Mouse (Mus musculus) kidney, postnatal 0 days (tissue): ENCODE results near the gene Il5. TPM values are rescaled to one million over a fixed set of nuclear protein-coding genes. Genes with fewer than 3 reads are reported as not detected.

ENCODE experiments used
- ATAC-seq: fragments of 200-750 bp; cut with Nextera tagmentation; replicated peaks from 2 replicates; pipeline ENCODE4 v1.8.0; 2017; ENCODE audit warnings: low read depth, moderate number of reproducible peaks, moderate TSS enrichment, moderate library complexity; ENCODE audit not compliant: low FRiP score
- DNase-seq: peaks from one replicate; pipeline ENCODE4 v3.0.0-alpha.2; 2016; ENCODE audit warnings: low spot score
- H3K27ac ChIP-seq: fragments of 300-500 bp; sonication (generic); 2 replicates; pipeline ENCODE4 v1.5.1; 2014; ENCODE audit warnings: mild to moderate bottlenecking
- H3K27me3 ChIP-seq: fragments of 300-500 bp; sonication (generic); 2 replicates; pipeline ENCODE4 v1.6.1; 2014; ENCODE audit warnings: low read length, mixed read lengths; ENCODE audit not compliant: insufficient read depth
- H3K36me3 ChIP-seq: fragments of 300-500 bp; sonication (generic); 2 replicates; pipeline ENCODE4 v1.6.1; 2014; ENCODE audit warnings: low read length, mixed read lengths; ENCODE audit not compliant: insufficient read depth
- H3K4me1 ChIP-seq: fragments of 300-500 bp; sonication (generic); replicated peaks from 2 replicates; pipeline ENCODE4 v1.6.1; 2014; ENCODE audit warnings: antibody characterized with exemption, low read length, mixed read lengths; ENCODE audit not compliant: insufficient read depth
- H3K4me2 ChIP-seq: fragments of 300-500 bp; sonication (generic); 2 replicates; pipeline ENCODE4 v1.6.1; 2014; ENCODE audit warnings: mild to moderate bottlenecking, low read length, moderate library complexity, mixed read lengths
- H3K4me3 ChIP-seq: fragments of 300-500 bp; sonication (generic); replicated peaks from 2 replicates; pipeline ENCODE4 v1.5.1; 2014; ENCODE audit warnings: low read depth, low read length
- H3K9ac ChIP-seq: fragments of 300-500 bp; sonication (generic); 2 replicates; pipeline ENCODE4 v1.6.1; 2014; ENCODE audit warnings: low read depth, low read length
- H3K9me3 ChIP-seq: fragments of 300-500 bp; sonication (generic); replicated peaks from 2 replicates; pipeline ENCODE4 v1.6.1; 2016; ENCODE audit warnings: low read length, inconsistent platforms, mixed read lengths
- CTCF ChIP-seq: IDR thresholded peaks from 2 replicates; pipeline ENCODE4 v1.5.1; 2016; ENCODE audit warnings: antibody characterized with exemption, low read depth, mild to moderate bottlenecking, moderate library complexity
- WGBS: fragments of 180-500 bp; shearing (Covaris S2); extraction: QIAGEN DNeasy Blood & Tissue Kit; methylation state at CpG from one replicate; pipeline ENCODE4 v1.1.7; 2014; 5-methylcytosine and 5-hydroxymethylcytosine counted together
- polyA plus RNA-seq: library from polyadenylated mRNA; unstranded; fragments of >200 nt; fragmentation: Nextera tagmentation; extraction: Ambion mirVana; gene quantifications from 2 replicates; pipeline ENCODE4 v1.2.1, GENCODE M21; 2015

Il5 gene
- polyA plus RNA-seq, 1 experiment from 2014 or later = not detected

DNA sequence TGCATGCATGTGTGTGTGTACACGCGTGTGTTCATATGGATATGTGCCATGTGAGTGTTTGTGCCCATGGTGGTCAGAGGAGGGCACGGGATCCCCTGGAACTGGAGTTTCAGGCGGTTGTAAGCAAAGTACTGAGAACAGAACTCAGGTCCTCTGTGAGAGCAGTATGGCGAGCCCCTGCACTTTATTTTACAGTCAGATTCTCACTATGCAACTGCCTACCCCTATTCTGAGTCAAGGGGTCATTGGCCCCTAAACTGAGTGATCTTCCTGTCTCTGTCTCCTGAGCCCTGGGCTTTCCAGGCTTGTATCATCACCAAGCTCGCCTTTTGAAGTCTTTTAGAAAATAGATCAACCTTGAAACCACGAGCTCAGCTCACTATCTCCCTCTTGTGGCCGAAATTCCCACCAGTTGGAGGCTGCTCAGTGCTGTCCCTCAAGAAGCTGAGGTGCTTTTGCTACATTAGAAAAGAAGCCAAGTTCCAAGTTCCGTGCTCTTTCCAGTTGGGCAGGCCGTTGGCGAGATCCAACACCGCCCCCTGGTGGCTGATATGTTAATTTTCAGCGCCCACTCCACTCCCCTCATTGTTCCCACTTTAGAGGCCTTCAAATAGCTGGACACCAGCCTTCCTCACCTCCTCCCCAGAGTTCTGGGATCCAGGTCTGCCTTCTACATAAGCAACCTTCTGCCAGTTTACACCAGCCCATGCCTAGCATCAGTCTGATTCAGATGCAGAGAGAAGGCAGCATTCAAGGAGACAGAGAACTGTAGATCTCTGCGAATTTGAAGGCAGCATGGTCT lies 16.4 kb downstream of the Il5 start:
- no peak overlapping the region for H3K4me3 ChIP-seq
- DNase-seq = peak; percentile 95
- 46% methylated on average over 14 of the region's 14 CpGs for WGBS
- no peak overlapping the region for H3K9ac ChIP-seq
- no peaks in the 10 kb centered on the region for H3K4me1 ChIP-seq
- peak overlapping the region; percentile 33; the same call in 1 of the 2 replicates for H3K27ac ChIP-seq
- ATAC-seq = peak; percentile 79
- no peaks in the 10 kb centered on the region for H3K9me3 ChIP-seq
- no peaks in the 10 kb centered on the region for H3K27me3 ChIP-seq
- no peak overlapping the region for H3K4me2 ChIP-seq
- no peaks in the 10 kb centered on the region for H3K36me3 ChIP-seq
- peak; percentile 91 for TF ChIP-seq CTCF

DNA sequence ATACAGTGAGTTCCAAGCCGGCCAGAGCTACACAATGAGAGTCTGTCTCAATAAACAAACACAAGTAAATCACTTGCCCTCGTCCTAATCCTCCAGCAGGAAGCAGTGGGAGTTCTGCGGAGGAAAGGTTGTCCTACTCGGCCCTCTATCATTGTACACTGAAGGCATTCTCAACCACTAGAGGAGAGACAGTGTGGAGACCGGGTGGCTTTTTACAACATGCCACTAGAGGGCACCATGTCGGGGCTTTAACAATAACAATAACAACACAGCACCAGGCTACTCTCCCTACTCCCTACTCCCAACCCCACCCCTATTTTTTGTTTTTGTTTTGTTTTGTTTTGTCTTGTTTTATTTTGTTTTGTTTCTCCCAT lies 17.0 kb downstream of the Il5 start:
- Histone ChIP-seq H3K9me3 (no peaks in the 10 kb centered on the region), H3K36me3 (no peaks in the 10 kb centered on the region), H3K27ac (peak overlapping the region; percentile 33; the same call in 1 of the 2 replicates), H3K4me3 (no peak overlapping the region), H3K4me1 (no peaks in the 10 kb centered on the region), H3K4me2 (no peak overlapping the region), H3K9ac (no peak overlapping the region), H3K27me3 (no peaks in the 10 kb centered on the region)
- DNase-seq (peak; percentile 85), ATAC-seq (peak; percentile 63; the same call in 1 of the 2 replicates)
- 33% methylated on average over 6 of the region's 6 CpGs for WGBS
- TF ChIP-seq CTCF = peak; percentile 70

DNA sequence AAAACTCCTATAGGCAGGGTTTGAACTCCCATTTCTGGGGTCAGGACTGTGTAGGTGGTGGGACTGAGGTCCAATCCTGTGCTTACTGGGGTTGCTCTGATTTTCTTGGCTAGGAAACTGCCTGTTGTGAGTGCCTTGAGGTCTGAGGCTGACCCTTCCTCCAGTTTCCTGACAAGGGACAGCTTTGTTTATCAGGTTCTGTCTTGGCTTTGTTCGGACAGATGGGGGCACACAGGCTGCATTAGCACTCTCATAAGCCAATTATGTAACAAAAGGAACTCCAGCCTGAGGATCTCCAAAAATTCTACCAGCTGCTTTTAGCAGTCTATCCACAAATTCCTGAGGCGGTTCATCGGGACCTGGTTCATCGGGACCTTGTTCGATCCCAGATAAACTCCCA lies 21.8 kb downstream of the Il5 start:
- peak; percentile 49 for TF ChIP-seq CTCF
- H3K36me3 ChIP-seq = no peaks in the 10 kb centered on the region
- H3K27ac ChIP-seq = no peak overlapping the region
- H3K27me3 ChIP-seq = no peaks in the 10 kb centered on the region
- WGBS = 45% methylated on average over 5 of the region's 5 CpGs
- no peak overlapping the region for H3K4me2 ChIP-seq
- no peak overlapping the region for H3K9ac ChIP-seq
- no peaks in the 10 kb centered on the region for H3K9me3 ChIP-seq
- DNase-seq (peak; percentile 52), ATAC-seq (no peak)
- H3K4me3 ChIP-seq = no peak overlapping the region
- H3K4me1 ChIP-seq = no peaks in the 10 kb centered on the region

DNA sequence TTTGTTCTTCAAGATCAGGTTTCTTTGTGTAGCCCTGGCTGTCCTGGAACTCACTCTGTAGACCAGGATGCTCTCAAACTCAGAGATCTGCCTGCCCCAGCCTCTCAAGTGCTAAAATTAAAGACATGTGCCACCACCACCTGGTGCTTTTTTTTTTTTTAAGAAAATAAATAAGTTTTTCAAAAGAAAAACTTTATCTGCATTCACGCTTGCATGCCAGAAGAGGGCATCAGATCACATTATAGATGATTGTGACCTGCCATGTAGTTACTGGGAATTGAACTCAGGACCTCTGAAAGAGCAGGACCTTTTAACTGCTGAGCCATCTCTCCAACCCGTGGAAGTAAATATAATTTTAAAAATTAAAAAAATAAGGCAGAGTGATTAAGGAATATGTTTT lies 24.7 kb downstream of the Il5 start:
- Histone ChIP-seq H3K9me3 (no peaks in the 10 kb centered on the region), H3K27me3 (no peaks in the 10 kb centered on the region), H3K4me3 (no peak overlapping the region), H3K36me3 (no peaks in the 10 kb centered on the region), H3K27ac (no peak overlapping the region), H3K9ac (no peak overlapping the region), H3K4me2 (no peak overlapping the region), H3K4me1 (no peaks in the 10 kb centered on the region)
- DNase-seq (no peak), ATAC-seq (no peak)
- WGBS = 90% methylated on average over 2 of the region's 2 CpGs
- peak; percentile 38; the same call in 1 of the 2 replicates for TF ChIP-seq CTCF

DNA sequence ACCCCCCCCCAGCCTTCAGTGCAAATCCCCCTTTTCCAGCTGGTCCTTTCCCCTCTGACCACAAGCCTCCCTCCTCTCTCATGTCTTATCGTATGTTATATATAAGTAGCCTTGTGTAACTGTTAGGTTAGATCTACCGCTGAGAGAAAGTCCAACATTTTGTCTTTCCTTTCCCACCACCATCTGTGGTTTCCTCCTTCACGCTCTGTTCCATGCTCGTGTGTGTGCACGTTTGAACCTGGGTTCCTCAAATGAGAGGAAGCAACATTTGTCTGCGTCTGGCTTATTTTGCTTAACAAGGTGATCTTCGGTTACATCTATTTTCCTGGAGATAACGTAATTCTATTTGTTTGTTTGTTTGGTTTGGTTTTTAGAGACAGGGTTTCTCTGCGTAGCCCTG lies 27.4 kb downstream of the Il5 start:
- 88% methylated on average over 9 of the region's 9 CpGs for WGBS
- Histone ChIP-seq H3K9ac (no peak overlapping the region), H3K27me3 (no peaks in the 10 kb centered on the region), H3K4me1 (no peaks in the 10 kb centered on the region), H3K4me2 (no peak overlapping the region), H3K27ac (no peak overlapping the region), H3K36me3 (no peaks in the 10 kb centered on the region), H3K4me3 (no peak overlapping the region), H3K9me3 (no peaks in the 10 kb centered on the region)
- DNase-seq (no peak), ATAC-seq (no peak)
- TF ChIP-seq CTCF = no peak

DNA sequence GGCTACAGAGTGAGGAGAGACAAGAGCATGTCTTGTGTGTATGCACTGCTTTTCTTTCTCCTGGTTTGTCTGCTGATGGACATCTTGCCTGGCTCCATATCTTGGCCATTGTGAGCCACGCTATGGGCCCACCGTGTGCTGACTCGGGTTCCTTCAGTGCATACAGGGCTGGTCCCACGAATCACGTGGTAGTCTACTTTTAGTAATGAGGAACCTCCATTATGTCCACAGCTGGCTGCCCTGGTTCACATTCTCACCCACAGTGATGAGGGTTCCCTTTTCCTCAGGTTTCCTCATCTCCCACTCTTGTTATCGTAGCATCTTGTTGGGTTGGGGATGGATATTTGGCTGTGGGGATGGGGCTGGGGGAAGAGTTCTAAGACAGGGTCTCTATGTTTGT lies 28.0 kb downstream of the Il5 start:
- Histone ChIP-seq H3K9me3 (no peaks in the 10 kb centered on the region), H3K36me3 (no peaks in the 10 kb centered on the region), H3K27ac (no peak overlapping the region), H3K9ac (no peak overlapping the region), H3K4me1 (no peaks in the 10 kb centered on the region), H3K4me3 (no peak overlapping the region), H3K4me2 (no peak overlapping the region), H3K27me3 (no peaks in the 10 kb centered on the region)
- no peak for TF ChIP-seq CTCF
- WGBS = 92% methylated on average over 6 of the region's 6 CpGs
- DNase-seq (no peak), ATAC-seq (no peak)
